Mouse (Mus musculus): ENCODE measurements at regions not wholly inside any gene's neighbourhood (a gene's known extent, or its start where the extent isn't known, plus 50 kb on each side); places are given as distances from the start of the nearest gene placed in this dataset.

DNA sequence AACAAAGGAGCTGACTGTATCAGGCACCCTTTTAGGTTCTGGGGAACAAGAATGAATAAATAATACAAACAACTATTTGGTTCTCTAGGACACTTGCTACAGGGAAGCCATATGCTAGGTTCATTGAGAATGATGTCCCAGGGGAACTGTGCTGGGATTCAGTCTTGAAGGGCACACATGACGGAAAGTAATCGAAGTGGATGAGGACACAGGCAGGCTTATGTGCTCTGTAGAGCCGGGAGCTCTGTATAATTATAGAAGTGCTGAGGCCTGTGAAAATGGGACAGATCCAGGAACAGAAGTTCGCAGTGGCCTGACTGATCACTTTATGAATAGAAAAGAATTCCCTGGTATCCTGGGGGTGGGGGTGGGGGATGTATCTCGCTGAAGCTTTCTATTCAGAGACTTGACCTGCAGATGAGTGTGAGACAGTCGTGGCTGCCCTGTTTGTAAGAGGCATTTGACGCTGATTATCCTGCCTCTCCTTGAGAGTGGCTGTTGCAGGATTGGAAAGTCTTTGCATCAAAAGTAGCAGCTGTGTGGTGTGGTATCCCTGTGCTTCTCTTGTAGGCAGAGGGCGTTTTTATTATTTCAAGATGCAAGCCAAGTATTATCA, 700.2 kb downstream of the Slc4a3 start:
- TF ChIP-seq CTCF (IDR thresholded peaks at IDR 0.05; ENCODE audit: insufficient read depth, low read length) (no peak), POLR2A (IDR thresholded peaks at IDR 0.05; ENCODE audit: borderline replicate concordance, extremely low read depth, low read depth, low read length) (no peak)
